Mouse (Mus musculus): ENCODE results near the gene Oxsr1. TPM values are rescaled to one million over a fixed set of nuclear protein-coding genes. Genes with fewer than 3 reads are reported as not detected.

Gene Oxsr1
- polyA plus RNA-seq, 1 experiment from 2014 or later = 19.9 TPM

DNA sequence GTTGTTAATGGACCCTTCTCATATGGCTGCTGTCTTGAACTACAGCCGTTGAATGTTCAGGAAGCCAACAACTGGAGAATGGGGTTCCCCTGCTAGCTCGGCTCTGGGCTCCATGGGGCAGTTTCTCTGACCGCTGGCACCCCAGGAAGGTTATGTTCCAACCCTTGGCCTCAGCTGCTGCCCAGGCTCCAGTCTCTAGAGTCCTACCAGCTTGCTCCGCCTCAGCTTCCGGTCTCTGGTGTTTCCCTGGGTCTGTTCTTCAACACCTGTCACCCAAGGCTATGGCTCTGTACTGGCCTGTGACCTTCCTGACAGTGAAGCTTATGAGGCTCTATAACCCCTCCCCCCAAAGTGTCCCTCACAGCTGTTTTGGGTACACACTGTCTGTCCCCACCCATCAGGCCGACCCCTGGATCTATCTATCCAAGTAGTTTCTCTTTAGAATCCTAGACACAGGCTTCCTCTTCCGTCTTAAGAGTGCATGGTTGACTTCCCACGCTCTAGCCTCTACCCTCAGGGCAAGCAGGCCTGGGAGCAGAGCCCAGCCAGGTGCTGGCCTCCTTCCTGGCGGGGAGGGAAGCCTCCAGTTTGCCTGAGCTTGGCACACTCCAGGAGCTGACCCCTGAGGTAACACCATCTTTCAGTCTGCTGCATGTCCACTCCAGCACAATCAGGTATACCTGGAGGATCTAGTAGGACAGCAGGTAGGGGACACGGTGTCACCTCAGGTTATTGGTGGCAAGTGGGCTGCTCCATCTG lies 28.9 kb upstream of the Oxsr1 start:
- no peak overlapping the region for H3K4me2 ChIP-seq (replicated peaks)
- H3K9ac ChIP-seq = no peak overlapping the region
- no peaks in the 10 kb centered on the region for H3K4me1 ChIP-seq
- H3K27me3 ChIP-seq (replicated peaks) = no peaks in the 10 kb centered on the region
- no peak for ATAC-seq (ENCODE audit: low FRiP score, low read depth)
- H3K36me3 ChIP-seq = peaks cover 38% of the 10 kb centered on the region
- H3K4me3 ChIP-seq = no peak overlapping the region
- 89% methylated on average over 10 of the region's 10 CpGs for WGBS
- H3K27ac ChIP-seq = no peak overlapping the region
- H3K9me3 ChIP-seq = no peaks in the 10 kb centered on the region

DNA sequence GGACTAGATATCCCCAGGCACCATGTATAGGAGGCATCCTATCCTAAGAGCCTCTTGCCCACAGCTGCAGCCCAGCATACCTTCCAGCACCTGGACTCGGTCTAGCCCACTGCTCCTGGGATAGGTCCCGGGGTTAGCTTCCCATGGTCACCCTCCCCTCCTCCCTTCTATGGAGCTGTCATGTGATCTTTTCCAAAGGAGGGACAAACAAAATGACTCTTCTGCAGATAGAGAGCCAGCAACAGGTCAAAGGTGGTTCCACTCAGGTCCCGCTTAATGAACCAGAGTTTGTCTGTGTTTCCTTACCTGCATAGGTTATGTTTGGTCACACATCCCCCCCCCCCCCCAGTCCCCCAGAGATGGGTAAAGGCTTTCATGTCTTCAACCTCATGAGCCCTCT lies 28.3 kb upstream of the Oxsr1 start:
- no peaks in the 10 kb centered on the region for H3K27me3 ChIP-seq (replicated peaks)
- H3K9ac ChIP-seq = no peak overlapping the region
- H3K9me3 ChIP-seq = no peaks in the 10 kb centered on the region
- no peak overlapping the region for H3K27ac ChIP-seq
- no peak overlapping the region for H3K4me2 ChIP-seq (replicated peaks)
- no peak for ATAC-seq (ENCODE audit: low FRiP score, low read depth)
- H3K4me3 ChIP-seq = no peak overlapping the region
- WGBS = 93% methylated on average over 3 of the region's 3 CpGs
- H3K36me3 ChIP-seq = peaks cover 44% of the 10 kb centered on the region
- H3K4me1 ChIP-seq = no peaks in the 10 kb centered on the region

- H3K36me3 ChIP-seq = peaks cover 63% of the 10 kb centered on the region
Measured at GRCm38 (mm10) chr9:119346376-119346775, 24.1 kb upstream of the Oxsr1 start.

DNA sequence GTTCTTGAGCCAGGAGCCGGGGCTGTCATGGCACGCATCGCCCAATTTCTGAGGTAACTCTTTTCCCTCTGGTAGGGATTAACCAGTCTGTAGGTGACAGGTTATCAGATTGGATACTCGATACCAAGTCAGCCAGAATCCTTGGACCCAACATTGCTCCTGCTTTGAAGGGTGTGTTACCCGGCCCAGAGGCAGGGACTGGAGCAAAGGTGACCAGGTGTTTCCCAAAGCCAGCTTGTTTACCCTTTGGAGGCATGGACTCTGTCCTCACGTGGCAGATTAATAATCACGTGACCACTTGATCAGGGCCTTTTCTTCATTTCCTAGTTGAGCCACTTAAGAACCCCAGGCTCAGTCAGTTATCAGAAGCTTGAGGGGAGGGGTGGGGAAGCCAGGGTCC lies 20.5 kb upstream of the Oxsr1 start:
- ATAC-seq (ENCODE audit: low FRiP score, low read depth) = no peak

More at GRCm38 (mm10) chr9:119346376-119346775, 24.1 kb upstream of the Oxsr1 start:
- Histone ChIP-seq H3K4me2 (replicated peaks) (no peak overlapping the region), H3K9me3 (no peaks in the 10 kb centered on the region), H3K27me3 (replicated peaks) (no peaks in the 10 kb centered on the region), H3K27ac (no peak overlapping the region), H3K9ac (no peak overlapping the region), H3K4me3 (no peak overlapping the region), H3K4me1 (peaks cover 7% of the 10 kb centered on the region)
- ATAC-seq (ENCODE audit: low FRiP score, low read depth) = no peak
- WGBS = 91% methylated on average over 8 of the region's 8 CpGs

DNA sequence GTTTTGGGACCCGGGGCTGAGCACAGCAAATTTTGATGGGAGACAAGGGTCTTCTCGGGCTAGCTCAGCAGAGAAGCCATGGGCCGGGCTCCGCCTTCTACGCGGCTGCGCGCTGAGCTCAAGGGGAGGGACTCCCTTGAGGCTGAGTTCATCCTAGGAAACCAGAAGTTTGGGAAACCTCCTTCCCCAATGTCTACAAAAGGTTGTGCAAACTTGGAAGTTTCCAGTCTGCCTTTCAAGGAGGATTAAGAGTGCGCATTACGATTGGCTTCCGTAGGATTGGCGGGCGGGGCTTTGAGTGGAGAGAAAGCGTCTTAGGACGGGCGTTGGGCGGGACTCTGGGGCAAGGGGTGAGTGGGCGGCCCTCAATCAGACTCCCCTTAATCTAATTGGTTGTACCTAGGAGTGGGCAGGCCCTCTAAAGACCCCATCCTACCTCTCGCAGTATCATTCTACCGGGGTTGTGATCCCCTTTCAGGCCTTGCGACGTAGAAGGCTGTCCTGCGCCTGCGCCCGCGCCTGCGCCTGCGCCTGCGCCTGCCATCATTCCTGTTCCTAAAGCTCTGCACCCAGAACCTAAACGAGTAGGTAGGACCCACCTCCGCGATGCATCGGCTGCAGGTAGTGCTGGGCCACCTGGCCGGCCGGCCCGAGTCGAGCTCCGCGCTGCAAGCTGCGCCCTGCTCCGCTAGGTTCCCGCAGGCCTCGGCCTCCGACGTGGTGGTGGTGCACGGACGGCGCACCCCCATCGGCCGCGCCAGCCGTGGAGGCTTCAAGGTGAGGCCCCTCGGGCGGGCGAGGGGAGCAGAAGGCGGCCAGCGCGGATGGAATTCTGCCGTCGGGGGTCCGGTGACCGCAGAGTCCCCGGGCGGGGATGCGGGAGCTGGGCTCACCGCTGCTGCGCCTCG lies 18.9 kb upstream of the Oxsr1 start, which contains the start of gene Myd88:
Gene Myd88 (minus strand): TSS at position 503 of the 908 bp plus-strand sequence.
- ATAC-seq (ENCODE audit: low FRiP score, low read depth) = peak; percentile 98
- H3K4me1 ChIP-seq = peaks cover 22% of the 10 kb centered on the region
- peak within 1 kb of the TSS; percentile 54 for H3K27ac ChIP-seq
- H3K4me3 ChIP-seq = peak within 1 kb of the TSS; percentile 77
- WGBS = under 1% methylated on average over 68 of the region's 68 CpGs
- peak within 1 kb of the TSS; percentile 87 for H3K9ac ChIP-seq
- peak within 1 kb of the TSS; percentile 63 for H3K4me2 ChIP-seq (replicated peaks)
- H3K36me3 ChIP-seq = peaks cover 27% of the 10 kb centered on the region
- H3K9me3 ChIP-seq = no peaks in the 10 kb centered on the region
- 0 out of 2 replicates have a peak, but pooled peaks cover 4% of the 10 kb centered on the region for H3K27me3 ChIP-seq (replicated peaks)

More for the DNA sequence above, 20.5 kb upstream of the Oxsr1 start:
- Histone ChIP-seq H3K9ac (no peak overlapping the region), H3K36me3 (peaks cover 43% of the 10 kb centered on the region), H3K9me3 (no peaks in the 10 kb centered on the region), H3K4me2 (replicated peaks) (peak overlapping the region; percentile 63; the same call in 1 of the 2 replicates), H3K4me1 (peaks cover 22% of the 10 kb centered on the region), H3K4me3 (no peak overlapping the region), H3K27me3 (replicated peaks) (0 out of 2 replicates have a peak, but pooled peaks cover 4% of the 10 kb centered on the region), H3K27ac (no peak overlapping the region)
- WGBS = 92% methylated on average over 7 of the region's 7 CpGs

- Histone ChIP-seq H3K27me3 (replicated peaks) (0 out of 2 replicates have a peak, but pooled peaks cover 4% of the 10 kb centered on the region), H3K27ac (no peak overlapping the region), H3K4me1 (peaks cover 22% of the 10 kb centered on the region), H3K9ac (no peak overlapping the region), H3K36me3 (peaks cover 18% of the 10 kb centered on the region), H3K4me3 (peak overlapping the region; percentile 77), H3K9me3 (no peaks in the 10 kb centered on the region), H3K4me2 (replicated peaks) (peak overlapping the region; percentile 63)
- WGBS = 5% methylated on average over 8 of the region's 8 CpGs
- ATAC-seq (ENCODE audit: low FRiP score, low read depth) = no peak
Measured at GRCm38 (mm10) chr9:119340212-119340580, 18.0 kb upstream of the Oxsr1 start.

GRCm38 (mm10) chr9:119339558-119340211 lies 17.5 kb upstream of the Oxsr1 start, which contains the start of gene Acaa1a:
Acaa1a (plus strand) TSS chr9:119339676.
- peak within 1 kb of the TSS; percentile 87 for H3K9ac ChIP-seq
- ATAC-seq (ENCODE audit: low FRiP score, low read depth) = no peak
- H3K27me3 ChIP-seq (replicated peaks) = 0 out of 2 replicates have a peak, but pooled peaks cover 4% of the 10 kb centered on the region
- peak within 1 kb of the TSS; percentile 63 for H3K4me2 ChIP-seq (replicated peaks)
- no peaks in the 10 kb centered on the region for H3K9me3 ChIP-seq
- H3K36me3 ChIP-seq = peaks cover 12% of the 10 kb centered on the region
- no peak within 1 kb of the TSS for H3K27ac ChIP-seq
- peaks cover 22% of the 10 kb centered on the region for H3K4me1 ChIP-seq
- peak within 1 kb of the TSS; percentile 77 for H3K4me3 ChIP-seq
- 2% methylated on average over 43 of the region's 43 CpGs for WGBS

DNA sequence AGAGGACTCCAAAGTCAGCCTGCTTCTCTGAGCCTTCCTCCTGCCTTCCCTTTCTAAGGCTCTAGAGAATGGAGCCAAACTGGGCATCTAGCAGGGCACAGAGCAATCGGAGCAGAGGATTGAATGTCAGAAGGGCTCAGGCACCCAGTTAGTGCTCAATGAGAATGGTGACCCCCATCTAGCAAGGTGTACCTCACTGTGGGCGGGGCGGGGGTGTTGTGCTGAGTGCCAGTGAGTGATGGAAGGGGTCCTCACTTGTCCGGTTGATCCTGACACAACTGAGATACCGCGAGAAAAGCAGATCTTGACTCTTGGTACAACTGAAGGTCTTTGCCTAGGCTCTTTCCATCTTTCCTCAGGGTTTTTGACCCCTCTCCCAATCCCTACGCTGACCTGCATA lies 16.9 kb upstream of the Oxsr1 start:
- Histone ChIP-seq H3K4me1 (peaks cover 22% of the 10 kb centered on the region), H3K27ac (no peak overlapping the region), H3K36me3 (peaks cover 7% of the 10 kb centered on the region), H3K9me3 (no peaks in the 10 kb centered on the region), H3K27me3 (replicated peaks) (0 out of 2 replicates have a peak, but pooled peaks cover 4% of the 10 kb centered on the region), H3K9ac (no peak overlapping the region), H3K4me2 (replicated peaks) (peak overlapping the region; percentile 63), H3K4me3 (no peak overlapping the region)
- WGBS = 42% methylated on average over 7 of the region's 7 CpGs
- no peak for ATAC-seq (ENCODE audit: low FRiP score, low read depth)

DNA sequence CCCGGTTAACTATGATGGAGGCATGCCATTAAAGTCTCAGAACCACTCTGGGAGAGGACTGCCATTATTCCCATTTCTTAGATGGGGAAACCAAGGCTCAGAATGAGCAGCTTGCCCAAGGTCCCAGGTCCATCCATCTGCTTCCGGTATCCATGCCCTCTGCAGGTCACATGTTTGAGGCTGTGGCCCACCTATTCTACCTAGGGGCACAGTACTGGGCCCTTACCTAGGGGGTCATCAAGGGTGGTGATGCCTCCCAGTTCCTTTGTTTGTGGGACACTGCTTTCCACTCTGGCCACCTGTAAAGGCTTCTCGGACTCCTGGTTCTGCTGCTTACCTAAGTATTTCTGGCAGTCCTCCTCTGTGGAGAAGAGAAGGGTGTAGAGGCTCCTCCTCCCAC lies 16.1 kb upstream of the Oxsr1 start:
- ATAC-seq (ENCODE audit: low FRiP score, low read depth) = no peak
- no peaks in the 10 kb centered on the region for H3K9me3 ChIP-seq
- H3K4me2 ChIP-seq (replicated peaks) = no peak overlapping the region
- H3K36me3 ChIP-seq = peaks cover 4% of the 10 kb centered on the region
- H3K4me3 ChIP-seq = no peak overlapping the region
- 92% methylated on average over 3 of the region's 3 CpGs for WGBS
- no peak overlapping the region for H3K27ac ChIP-seq
- peaks cover 22% of the 10 kb centered on the region for H3K4me1 ChIP-seq
- no peak overlapping the region for H3K9ac ChIP-seq
- 0 out of 2 replicates have a peak, but pooled peaks cover 4% of the 10 kb centered on the region for H3K27me3 ChIP-seq (replicated peaks)

DNA sequence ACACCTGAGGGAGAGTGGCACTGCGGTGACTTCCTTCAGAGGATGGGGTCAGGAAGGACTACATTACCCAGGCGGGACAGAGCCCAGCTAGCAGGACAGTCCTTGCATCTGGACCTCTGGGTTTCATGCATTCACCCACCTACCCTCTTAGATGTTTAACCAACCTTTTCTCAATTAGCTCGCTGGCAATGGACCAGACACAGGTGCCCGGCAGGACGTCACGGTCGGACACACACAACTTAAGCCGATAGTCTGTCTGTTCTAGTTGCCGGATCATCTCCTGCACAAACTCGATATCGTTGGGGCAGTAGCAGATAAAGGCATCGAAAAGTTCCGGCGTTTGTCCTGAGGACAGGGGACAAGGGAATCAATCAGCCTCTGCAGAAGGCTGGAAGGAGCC lies 15.6 kb upstream of the Oxsr1 start:
- H3K4me1 ChIP-seq = peaks cover 22% of the 10 kb centered on the region
- WGBS = 90% methylated on average over 14 of the region's 14 CpGs
- H3K36me3 ChIP-seq = no peaks in the 10 kb centered on the region
- H3K27ac ChIP-seq = no peak overlapping the region
- ATAC-seq (ENCODE audit: low FRiP score, low read depth) = no peak
- H3K4me3 ChIP-seq = no peak overlapping the region
- H3K4me2 ChIP-seq (replicated peaks) = no peak overlapping the region
- 0 out of 2 replicates have a peak, but pooled peaks cover 4% of the 10 kb centered on the region for H3K27me3 ChIP-seq (replicated peaks)
- H3K9ac ChIP-seq = no peak overlapping the region
- H3K9me3 ChIP-seq = no peaks in the 10 kb centered on the region

- no peak for ATAC-seq (ENCODE audit: low FRiP score, low read depth)
Measured at GRCm38 (mm10) chr9:119335571-119335970, 13.3 kb upstream of the Oxsr1 start.

More at GRCm38 (mm10) chr9:119335571-119335970, 13.3 kb upstream of the Oxsr1 start:
- Histone ChIP-seq H3K36me3 (no peaks in the 10 kb centered on the region), H3K4me2 (replicated peaks) (no peak overlapping the region), H3K9me3 (no peaks in the 10 kb centered on the region), H3K27me3 (replicated peaks) (0 out of 2 replicates have a peak, but pooled peaks cover 4% of the 10 kb centered on the region), H3K9ac (no peak overlapping the region), H3K27ac (no peak overlapping the region), H3K4me3 (no peak overlapping the region), H3K4me1 (peaks cover 15% of the 10 kb centered on the region; the same call in 1 of the 2 replicates)
- 85% methylated on average over 4 of the region's 4 CpGs for WGBS
